Mouse (Mus musculus) heart, embryonic 11.5 days (tissue): ENCODE data around the gene Slain2. TPM values are rescaled to one million over a fixed set of nuclear protein-coding genes. Genes with fewer than 3 reads are reported as not detected.

Experiments
- ATAC-seq: fragments of 200-750 bp; cut with Nextera tagmentation; replicated peaks from 2 replicates; pipeline ENCODE4 v1.8.0; 2017; ENCODE audit warnings: moderate library complexity; ENCODE audit not compliant: insufficient number of reproducible peaks, low FRiP score, low TSS enrichment
- H3K27ac ChIP-seq: fragments of 300-500 bp; sonication (generic); 2 replicates; pipeline ENCODE4 v1.5.1; 2014; ENCODE audit warnings: mild to moderate bottlenecking, low read depth, low read length
- H3K27me3 ChIP-seq: fragments of 300-500 bp; sonication (generic); 2 replicates; pipeline ENCODE4 v1.6.1; 2014; ENCODE audit warnings: mild to moderate bottlenecking, low read length, mixed read lengths; ENCODE audit not compliant: control insufficient read depth, insufficient read depth
- H3K36me3 ChIP-seq: fragments of 300-500 bp; sonication (generic); 2 replicates; pipeline ENCODE4 v1.6.1; 2014; ENCODE audit warnings: mild to moderate bottlenecking, low read length, moderate library complexity, mixed read lengths; ENCODE audit not compliant: control insufficient read depth, insufficient read depth
- H3K4me1 ChIP-seq: fragments of 300-500 bp; sonication (generic); 2 replicates; pipeline ENCODE4 v1.6.1; 2014; ENCODE audit warnings: low read length; ENCODE audit not compliant: control insufficient read depth, insufficient read depth
- H3K4me2 ChIP-seq: fragments of 300-500 bp; sonication (generic); 2 replicates; pipeline ENCODE4 v1.6.1; 2014; ENCODE audit warnings: mild to moderate bottlenecking, moderate library complexity
- H3K4me3 ChIP-seq: fragments of 300-500 bp; sonication (generic); 2 replicates; pipeline ENCODE4 v1.5.1; 2014; ENCODE audit warnings: low read depth, low read length
- H3K9ac ChIP-seq: fragments of 300-500 bp; sonication (generic); 2 replicates; pipeline ENCODE4 v1.6.1; 2014; ENCODE audit warnings: mild to moderate bottlenecking, low read depth, low read length, moderate library complexity
- H3K9me3 ChIP-seq: fragments of 300-500 bp; sonication (generic); replicated peaks from 2 replicates; pipeline ENCODE4 v1.6.1; 2016; ENCODE audit warnings: low read length; ENCODE audit not compliant: control insufficient read depth
- WGBS: fragments of 180-500 bp; shearing (Covaris S2); extraction: QIAGEN DNeasy Blood & Tissue Kit; methylation state at CpG from one replicate; pipeline ENCODE4 v1.1.7; 2014; ENCODE audit not compliant: insufficient replicate concordance; 5-methylcytosine and 5-hydroxymethylcytosine counted together
- polyA plus RNA-seq: library from polyadenylated mRNA; unstranded; fragments of >200 nt; fragmentation: Nextera tagmentation; extraction: Ambion mirVana; gene quantifications from 2 replicates; pipeline ENCODE4 v1.2.1, GENCODE M21; 2014

Gene Slain2
- polyA plus RNA-seq, 1 experiment from 2014 or later, result 23.1 TPM

DNA sequence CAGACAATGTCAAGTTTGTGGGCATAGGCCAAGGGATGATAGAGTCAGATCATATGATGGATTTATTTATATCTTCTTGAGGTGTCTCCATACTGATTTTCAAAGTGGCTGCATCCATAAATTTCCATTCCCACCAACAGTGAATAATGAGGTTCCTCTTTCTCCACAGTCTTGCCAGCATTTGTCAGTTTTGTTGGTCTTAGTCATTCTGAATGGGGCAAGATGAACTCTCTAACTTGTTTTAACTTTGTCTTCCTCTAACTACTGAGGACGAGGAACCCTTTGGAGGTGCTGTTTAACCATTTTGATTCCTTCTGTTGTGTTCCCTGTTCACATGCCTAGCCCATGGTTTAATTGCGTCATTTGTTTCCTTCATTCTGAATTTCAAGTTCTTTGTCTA is 36.1 kb downstream of the Slain2 start:
- Histone ChIP-seq H3K4me1 (no peaks in the 10 kb centered on the region), H3K9ac (no peak overlapping the region), H3K4me2 (no peak overlapping the region), H3K27ac (no peak overlapping the region), H3K4me3 (no peak overlapping the region), H3K9me3 (no peaks in the 10 kb centered on the region), H3K27me3 (no peaks in the 10 kb centered on the region), H3K36me3 (no peaks in the 10 kb centered on the region)
- 89% methylated on average over 2 of the region's 2 CpGs for WGBS
- ATAC-seq, result no peak

DNA sequence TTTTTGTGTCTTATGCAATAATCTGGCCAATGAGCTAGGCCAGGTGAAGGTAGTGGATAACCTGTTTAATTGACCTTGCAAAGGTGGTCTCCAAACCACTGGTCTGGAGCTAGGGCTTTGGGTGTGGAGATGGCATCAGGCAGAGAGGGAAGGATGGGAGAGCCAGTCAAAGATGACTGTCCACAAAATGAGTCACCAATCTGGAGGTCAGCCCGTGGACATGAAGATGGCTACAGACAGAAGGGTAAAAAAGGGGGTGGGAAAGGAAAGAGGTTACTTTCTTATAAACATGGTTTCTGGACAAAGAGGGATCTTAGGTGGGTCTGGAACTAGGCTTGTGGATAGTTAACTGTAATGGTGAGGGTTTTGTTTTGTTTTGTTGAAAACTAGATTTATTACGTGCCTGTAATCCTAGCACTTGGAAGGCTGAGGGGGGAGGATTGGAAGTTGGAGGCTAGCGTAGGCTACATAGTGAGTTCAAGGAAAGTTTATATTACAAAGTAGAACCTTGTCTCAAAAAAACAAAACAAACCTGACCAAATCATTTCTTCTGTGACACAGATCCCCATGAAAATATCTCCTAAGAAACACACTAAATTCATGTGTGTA is 40.0 kb downstream of the Slain2 start:
- no peaks in the 10 kb centered on the region for H3K4me1 ChIP-seq
- H3K4me3 ChIP-seq, result no peak overlapping the region
- 87% methylated on average over 3 of the region's 3 CpGs for WGBS
- no peak overlapping the region for H3K27ac ChIP-seq
- no peak overlapping the region for H3K9ac ChIP-seq
- peaks cover 3% of the 10 kb centered on the region; the same call in 1 of the 2 replicates for H3K36me3 ChIP-seq
- H3K27me3 ChIP-seq, result no peaks in the 10 kb centered on the region
- no peaks in the 10 kb centered on the region for H3K9me3 ChIP-seq
- H3K4me2 ChIP-seq, result no peak overlapping the region
- ATAC-seq, result no peak

DNA sequence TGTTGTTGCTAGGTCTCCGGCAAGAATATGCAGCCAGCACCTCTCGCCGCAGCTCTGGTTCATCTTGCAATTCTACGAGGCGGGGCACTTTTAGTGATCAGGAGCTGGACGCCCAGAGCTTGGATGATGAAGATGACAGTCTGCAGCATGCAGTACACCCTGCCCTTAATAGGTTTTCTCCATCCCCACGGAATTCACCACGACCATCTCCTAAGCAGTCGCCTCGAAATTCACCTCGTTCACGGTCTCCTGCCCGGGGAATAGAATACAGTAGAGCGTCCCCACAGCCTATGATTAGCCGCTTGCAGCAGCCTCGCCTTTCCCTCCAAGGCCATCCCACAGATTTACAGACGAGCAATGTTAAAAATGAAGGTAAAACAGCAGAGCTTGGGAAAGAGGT is 43.2 kb downstream of the Slain2 start:
- Histone ChIP-seq H3K4me2 (no peak overlapping the region), H3K4me1 (no peaks in the 10 kb centered on the region), H3K27me3 (no peaks in the 10 kb centered on the region), H3K36me3 (peaks cover 7% of the 10 kb centered on the region), H3K4me3 (no peak overlapping the region), H3K9me3 (no peaks in the 10 kb centered on the region), H3K9ac (no peak overlapping the region), H3K27ac (no peak overlapping the region)
- no peak for ATAC-seq
- WGBS, result 89% methylated on average over 17 of the region's 17 CpGs

DNA sequence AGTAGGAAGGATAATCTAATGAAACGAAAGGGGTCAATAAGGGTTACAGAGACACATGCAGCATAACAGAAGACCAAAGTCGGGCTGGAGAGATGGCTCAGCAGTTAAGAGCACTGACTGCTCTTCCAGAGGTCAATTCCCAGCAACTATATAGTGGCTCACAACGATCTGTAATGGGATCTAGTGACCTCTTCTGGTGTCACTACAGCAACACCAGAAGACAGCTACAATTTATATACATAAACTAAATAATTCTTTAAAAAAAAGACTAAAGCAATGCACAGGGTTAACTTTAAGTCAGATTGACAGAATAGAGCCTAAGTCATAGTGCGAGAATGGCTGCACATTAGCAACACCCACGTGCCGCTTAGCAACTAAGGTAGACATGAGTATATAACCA is 46.0 kb downstream of the Slain2 start:
- Histone ChIP-seq H3K36me3 (peaks cover 7% of the 10 kb centered on the region), H3K4me3 (no peak overlapping the region), H3K27ac (no peak overlapping the region), H3K27me3 (no peaks in the 10 kb centered on the region), H3K4me1 (no peaks in the 10 kb centered on the region), H3K4me2 (no peak overlapping the region), H3K9me3 (no peaks in the 10 kb centered on the region), H3K9ac (no peak overlapping the region)
- WGBS, result 78% methylated on average over 6 of the region's 6 CpGs
- ATAC-seq, result no peak

DNA sequence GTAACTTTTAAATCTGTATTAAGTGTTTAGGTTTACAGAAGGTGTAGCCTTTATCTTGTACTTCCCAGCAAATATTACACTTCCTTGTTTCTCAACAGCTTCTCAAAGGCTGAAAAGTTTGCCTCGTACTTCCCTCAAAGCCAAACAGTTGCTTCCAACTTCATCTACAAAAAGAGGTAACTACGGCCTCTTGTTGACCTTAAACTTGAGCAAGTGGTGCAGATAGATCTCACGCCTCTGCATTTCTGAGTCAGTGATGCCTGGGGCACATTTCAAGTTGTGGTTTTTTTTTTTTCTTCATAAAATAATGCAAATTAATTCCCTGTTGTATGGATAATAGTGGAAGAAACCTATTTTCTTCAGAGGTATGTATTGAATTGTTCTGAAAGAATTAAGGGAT is 51.6 kb downstream of the Slain2 start:
- H3K36me3 ChIP-seq, result 0 out of 2 replicates have a peak, but pooled peaks cover 3% of the 10 kb centered on the region
- H3K27ac ChIP-seq, result no peak overlapping the region
- no peaks in the 10 kb centered on the region for H3K9me3 ChIP-seq
- H3K9ac ChIP-seq, result no peak overlapping the region
- no peaks in the 10 kb centered on the region for H3K4me1 ChIP-seq
- no peak overlapping the region for H3K4me2 ChIP-seq
- 78% methylated on average over 3 of the region's 3 CpGs for WGBS
- no peak overlapping the region for H3K4me3 ChIP-seq
- no peak for ATAC-seq
- no peaks in the 10 kb centered on the region for H3K27me3 ChIP-seq

DNA sequence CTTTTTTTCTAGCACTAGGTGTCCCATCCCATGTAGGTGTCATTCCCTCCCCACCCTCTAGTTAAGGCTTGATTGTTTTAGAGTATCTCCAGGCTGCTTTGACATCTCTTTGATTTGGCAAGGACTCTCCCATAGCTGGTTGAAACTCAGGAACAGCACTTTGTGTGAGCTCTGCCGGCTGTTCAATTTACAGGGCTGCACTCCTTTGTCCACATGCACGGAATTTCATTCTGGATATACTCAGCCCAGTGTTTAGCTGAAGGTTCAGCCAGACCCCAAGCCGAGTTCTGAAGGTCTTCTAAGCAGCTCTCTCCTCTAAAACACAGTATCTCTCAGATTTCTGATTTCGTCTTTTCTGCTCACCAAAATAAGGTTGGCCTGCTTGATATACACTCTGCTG is 58.3 kb downstream of the Slain2 start:
- no peak overlapping the region for H3K4me3 ChIP-seq
- no peak for ATAC-seq
- peaks cover 17% of the 10 kb centered on the region for H3K36me3 ChIP-seq
- H3K27ac ChIP-seq, result no peak overlapping the region; the same call in 1 of the 2 replicates
- H3K4me2 ChIP-seq, result no peak overlapping the region
- H3K27me3 ChIP-seq, result no peaks in the 10 kb centered on the region
- H3K9ac ChIP-seq, result no peak overlapping the region
- no peaks in the 10 kb centered on the region for H3K4me1 ChIP-seq
- no peaks in the 10 kb centered on the region for H3K9me3 ChIP-seq
- WGBS, result 73% methylated on average over 4 of the region's 4 CpGs

DNA sequence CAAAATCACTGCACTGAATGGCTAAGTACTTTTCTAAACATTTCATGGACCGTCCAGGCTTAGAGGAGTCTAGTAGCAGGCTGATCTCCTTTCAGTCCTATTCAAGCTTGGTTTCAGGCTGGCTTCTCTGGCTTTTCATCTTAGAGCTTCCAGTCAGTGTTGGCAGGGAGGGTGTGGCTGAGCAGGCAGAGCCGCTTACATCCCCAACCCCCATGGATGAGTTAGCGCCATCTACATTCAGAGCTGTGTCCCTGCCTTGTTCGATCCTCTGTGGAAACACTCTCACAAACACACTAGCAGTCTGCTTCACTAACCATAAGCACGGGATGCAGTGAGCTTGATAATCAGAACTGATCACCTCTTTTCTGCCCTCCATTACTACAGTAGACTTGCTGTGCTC is 58.8 kb downstream of the Slain2 start:
- Histone ChIP-seq H3K27me3 (no peaks in the 10 kb centered on the region), H3K9ac (no peak overlapping the region), H3K27ac (no peak overlapping the region; the same call in 1 of the 2 replicates), H3K4me3 (no peak overlapping the region), H3K36me3 (peaks cover 17% of the 10 kb centered on the region), H3K4me1 (no peaks in the 10 kb centered on the region), H3K4me2 (no peak overlapping the region), H3K9me3 (no peaks in the 10 kb centered on the region)
- WGBS, result 63% methylated on average over 5 of the region's 5 CpGs
- no peak for ATAC-seq

DNA sequence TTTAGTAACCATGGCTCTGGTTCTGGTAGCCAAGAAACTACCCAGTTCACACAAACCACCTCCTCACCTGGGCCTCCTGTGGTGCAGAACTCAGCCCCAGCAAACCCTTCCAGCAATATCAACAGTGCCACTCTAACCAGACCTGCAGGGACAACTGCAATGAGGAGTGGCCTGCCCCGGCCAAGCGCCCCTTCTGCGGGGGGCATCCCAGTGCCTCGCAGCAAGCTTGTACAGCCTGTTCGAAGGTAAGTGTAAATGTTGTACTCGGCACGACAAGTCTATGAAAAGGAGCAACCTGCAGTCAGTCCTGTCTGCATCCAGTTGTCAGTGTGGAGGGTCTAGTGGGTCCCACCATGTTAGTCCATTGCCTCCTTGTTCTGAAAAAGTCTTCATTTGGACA is 60.5 kb downstream of the Slain2 start, which contains the start of gene Gm10135:
Gene Gm10135, minus strand, starts transcription at position 101 of the 400 bp plus-strand sequence.
- Histone ChIP-seq H3K9ac (no peak within 1 kb of the TSS), H3K27ac (no peak within 1 kb of the TSS), H3K36me3 (peaks cover 17% of the 10 kb centered on the region), H3K27me3 (no peaks in the 10 kb centered on the region), H3K9me3 (no peaks in the 10 kb centered on the region), H3K4me1 (no peaks in the 10 kb centered on the region), H3K4me3 (no peak within 1 kb of the TSS), H3K4me2 (no peak within 1 kb of the TSS)
- 95% methylated on average over 7 of the region's 7 CpGs for WGBS
- no peak for ATAC-seq

DNA sequence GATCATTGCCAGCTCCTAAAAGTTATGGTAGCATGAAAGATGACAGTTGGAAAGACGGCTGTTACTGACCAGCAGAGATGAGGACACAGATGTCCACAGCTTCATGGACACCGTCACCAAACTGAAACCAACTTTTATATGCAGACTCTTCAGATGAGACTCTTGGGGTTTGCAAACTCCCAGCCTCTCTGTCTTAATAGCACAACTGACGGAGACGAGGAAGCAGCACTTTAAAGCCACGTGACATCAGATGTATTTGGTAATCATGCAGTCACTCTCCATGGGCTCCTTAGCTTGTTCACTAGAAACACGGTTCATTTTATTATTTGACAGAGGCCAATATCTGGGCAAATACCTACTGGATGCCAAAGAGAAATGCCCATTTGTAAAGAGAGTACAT is 61.9 kb downstream of the Slain2 start:
- H3K9ac ChIP-seq, result no peak overlapping the region

More for the DNA sequence above, 61.9 kb downstream of the Slain2 start:
- Histone ChIP-seq H3K9me3 (no peaks in the 10 kb centered on the region), H3K27me3 (no peaks in the 10 kb centered on the region), H3K4me2 (no peak overlapping the region), H3K4me3 (no peak overlapping the region), H3K36me3 (peaks cover 17% of the 10 kb centered on the region), H3K27ac (no peak overlapping the region), H3K4me1 (no peaks in the 10 kb centered on the region)
- no peak for ATAC-seq
- WGBS, result 86% methylated on average over 6 of the region's 6 CpGs
